Mouse (Mus musculus) MEL (cell line): ENCODE measurements around the gene Pmm2. TPM values are rescaled to one million over a fixed set of nuclear protein-coding genes. Genes with fewer than 3 reads are reported as not detected.

Experiments
- DNase-seq: peaks from one replicate; pipeline ENCODE4 v3.0.0; 2011; ENCODE audit warnings: low read depth, low spot score
- H3K27ac ChIP-seq: 2 replicates; pipeline ENCODE4 v1.5.1; 2012; ENCODE audit warnings: low read depth, mild to moderate bottlenecking, control low read depth, low read length, moderate library complexity; ENCODE audit not compliant: control insufficient read depth
- H3K27me3 ChIP-seq, 2 experiments: fragments of 150-350 bp in 1 of 2; sonication (generic) in 1 of 2; 2 replicates each; pipeline ENCODE4 v1.6.1; 2012; ENCODE audit warnings: low read length in 2 of 2, mild to moderate bottlenecking in 2 of 2, improper control_type of control experiment in 1 of 2, moderate library complexity in 1 of 2; ENCODE audit not compliant: insufficient read depth in 2 of 2, control insufficient read depth in 1 of 2
- H3K36me3 ChIP-seq, 2 experiments: 2 replicates each; pipeline ENCODE4 v1.6.1; 2012 to 2014; ENCODE audit warnings: low read length in 2 of 2, improper control_type of control experiment in 1 of 2, inconsistent platforms in 1 of 2, mild to moderate bottlenecking in 1 of 2; ENCODE audit not compliant: insufficient read depth in 2 of 2, control insufficient read depth in 1 of 2
- H3K4me1 ChIP-seq, 2 experiments: fragments of 150-350 bp in 1 of 2; sonication (generic) in 1 of 2; 2 replicates each; pipeline ENCODE4 v1.6.1; 2012; ENCODE audit warnings: low read length in 2 of 2, improper control_type of control experiment in 1 of 2, mild to moderate bottlenecking in 1 of 2; ENCODE audit not compliant: insufficient read depth in 2 of 2, control insufficient read depth in 1 of 2
- H3K4me3 ChIP-seq, 2 experiments: fragments of 150-350 bp in 1 of 2; sonication (generic) in 1 of 2; 2 replicates each; pipeline ENCODE4 v1.5.1; 2012; ENCODE audit warnings: low read depth in 2 of 2, low read length in 2 of 2, mild to moderate bottlenecking in 2 of 2, moderate library complexity in 2 of 2, control low read depth in 1 of 2, improper control_type of control experiment in 1 of 2; ENCODE audit not compliant: control insufficient read depth in 1 of 2, insufficient read depth in 1 of 2
- H3K79me2 ChIP-seq: 2 replicates; pipeline ENCODE4 v1.6.1; 2012; ENCODE audit warnings: mild to moderate bottlenecking, low read length, moderate library complexity; ENCODE audit not compliant: control insufficient read depth, poor library complexity, insufficient read depth
- H3K9ac ChIP-seq: 2 replicates; pipeline ENCODE4 v1.6.1; 2012; ENCODE audit warnings: low read depth, mild to moderate bottlenecking, control low read depth, low read length, moderate library complexity; ENCODE audit not compliant: control insufficient read depth, poor library complexity, severe bottlenecking
- H3K9me3 ChIP-seq: fragments of 150-350 bp; sonication (generic); replicated peaks from 2 replicates; pipeline ENCODE4 v1.6.1; 2012; ENCODE audit warnings: mild to moderate bottlenecking, low read length, improper control_type of control experiment, moderate library complexity; ENCODE audit not compliant: insufficient read depth
- BHLHE40 ChIP-seq: IDR thresholded peaks from 2 replicates; pipeline ENCODE4 v1.6.1; 2012; ENCODE audit warnings: low read depth, mild to moderate bottlenecking, inconsistent platforms, low read length, improper control_type of control experiment, borderline replicate concordance
- CHD1 ChIP-seq: IDR thresholded peaks from 2 replicates; pipeline ENCODE4 v1.6.1; 2012; ENCODE audit warnings: low read depth, mild to moderate bottlenecking, inconsistent platforms, low read length, improper control_type of control experiment
- CHD2 ChIP-seq: IDR thresholded peaks from 2 replicates; pipeline ENCODE4 v1.6.1; 2011; ENCODE audit warnings: low read length, improper control_type of control experiment
- CTCF ChIP-seq, 3 experiments: IDR thresholded peaks in 2 of 3; conservative IDR thresholded peaks in 1 of 3; 2 replicates each; pipeline ENCODE4 v1.5.1; 2011 to 2012; ENCODE audit warnings: low read length in 3 of 3, low read depth in 2 of 3, mild to moderate bottlenecking in 2 of 3, improper control_type of control experiment in 1 of 3, inconsistent platforms in 1 of 3, mixed read lengths in 1 of 3, moderate library complexity in 1 of 3; ENCODE audit not compliant: control insufficient read depth in 1 of 3, insufficient read depth in 1 of 3, poor library complexity in 1 of 3, severe bottlenecking in 1 of 3
- E2F4 ChIP-seq: IDR thresholded peaks from 2 replicates; pipeline ENCODE4 v1.6.1; 2011; ENCODE audit warnings: low read depth, low read length, improper control_type of control experiment, borderline replicate concordance
- ELF1 ChIP-seq: IDR thresholded peaks from 2 replicates; pipeline ENCODE4 v1.6.1; 2014; ENCODE audit warnings: low read depth, mild to moderate bottlenecking, inconsistent platforms, low read length, improper control_type of control experiment, moderate library complexity
- EP300 ChIP-seq, 2 experiments: IDR thresholded peaks; 2 replicates each; pipeline ENCODE4 v1.6.1; 2011; ENCODE audit warnings: improper control_type of control experiment in 2 of 2, low read length in 2 of 2, low read depth in 1 of 2, mild to moderate bottlenecking in 1 of 2
- ETS1 ChIP-seq: IDR thresholded peaks from 2 replicates; pipeline ENCODE4 v1.6.1; 2012; ENCODE audit warnings: low read depth, mild to moderate bottlenecking, inconsistent platforms, low read length, improper control_type of control experiment, moderate library complexity
- GABPA ChIP-seq: IDR thresholded peaks from 2 replicates; pipeline ENCODE4 v1.6.1; 2012; ENCODE audit warnings: low read depth, mild to moderate bottlenecking, inconsistent platforms, low read length, improper control_type of control experiment, moderate library complexity
- GATA1 ChIP-seq: IDR thresholded peaks from 2 replicates; pipeline ENCODE4 v1.6.1; 2011; ENCODE audit warnings: low read depth, low read length, improper control_type of control experiment
- HCFC1 ChIP-seq: IDR thresholded peaks from 2 replicates; pipeline ENCODE4 v1.6.1; 2012; ENCODE audit warnings: low read depth, mild to moderate bottlenecking, inconsistent platforms, low read length, improper control_type of control experiment, moderate library complexity
- JUND ChIP-seq: IDR thresholded peaks from 2 replicates; pipeline ENCODE4 v1.6.1; 2011; ENCODE audit warnings: low read depth, mild to moderate bottlenecking, improper control_type of control experiment, low read length
- KAT2A ChIP-seq: conservative IDR thresholded peaks from 2 replicates; pipeline ENCODE4 v1.6.1; 2012; ENCODE audit warnings: low read depth, low read length, improper control_type of control experiment, inconsistent platforms
- MAFK ChIP-seq: IDR thresholded peaks from 2 replicates; pipeline ENCODE4 v1.6.1; 2011; ENCODE audit warnings: low read depth, mild to moderate bottlenecking, low read length, improper control_type of control experiment, borderline replicate concordance
- MAX ChIP-seq: IDR thresholded peaks from 2 replicates; pipeline ENCODE4 v1.6.1; 2011; ENCODE audit warnings: low read length, improper control_type of control experiment
- MAZ ChIP-seq: IDR thresholded peaks from 2 replicates; pipeline ENCODE4 v1.6.1; 2012; ENCODE audit warnings: low read depth, mild to moderate bottlenecking, inconsistent platforms, low read length, improper control_type of control experiment
- MEF2A ChIP-seq: IDR thresholded peaks from 2 replicates; pipeline ENCODE4 v1.6.1; 2014; ENCODE audit warnings: low read depth, mild to moderate bottlenecking, inconsistent platforms, low read length, improper control_type of control experiment; ENCODE audit not compliant: poor library complexity, insufficient replicate concordance, severe bottlenecking; ENCODE audit errors: extremely low read depth
- MXI1 ChIP-seq: IDR thresholded peaks from 2 replicates; pipeline ENCODE4 v1.6.1; 2011; ENCODE audit warnings: mild to moderate bottlenecking, low read depth, low read length, improper control_type of control experiment
- MYB ChIP-seq: IDR thresholded peaks from 2 replicates; pipeline ENCODE4 v1.6.1; 2011; ENCODE audit warnings: mild to moderate bottlenecking, low read depth, low read length, improper control_type of control experiment
- MYC ChIP-seq: IDR thresholded peaks from 2 replicates; pipeline ENCODE4 v1.6.1; 2011; ENCODE audit warnings: low read depth, mild to moderate bottlenecking, low read length, improper control_type of control experiment, moderate library complexity
- NRF1 ChIP-seq: IDR thresholded peaks from 2 replicates; pipeline ENCODE4 v1.6.1; 2014; ENCODE audit warnings: low read depth, mild to moderate bottlenecking, inconsistent platforms, low read length, improper control_type of control experiment, moderate library complexity; ENCODE audit not compliant: poor library complexity, insufficient read depth, severe bottlenecking
- POLR2A ChIP-seq, 2 experiments: IDR thresholded peaks; 2 replicates each; pipeline ENCODE4 v1.6.1; 2011 to 2012; ENCODE audit warnings: low read length in 2 of 2, mild to moderate bottlenecking in 2 of 2, control low read depth in 1 of 2, improper control_type of control experiment in 1 of 2, low read depth in 1 of 2, moderate library complexity in 1 of 2; ENCODE audit not compliant: control insufficient read depth in 1 of 2, insufficient read depth in 1 of 2, poor library complexity in 1 of 2
- POLR2AphosphoS5 ChIP-seq: IDR thresholded peaks from 2 replicates; pipeline ENCODE4 v1.6.1; 2012; ENCODE audit warnings: low read depth, borderline replicate concordance, mild to moderate bottlenecking, inconsistent platforms, low read length, moderate library complexity, mixed read lengths
- RCOR1 ChIP-seq: IDR thresholded peaks from 2 replicates; pipeline ENCODE4 v1.6.1; 2012; ENCODE audit warnings: low read depth, mild to moderate bottlenecking, inconsistent platforms, low read length, improper control_type of control experiment
- SIN3A ChIP-seq: IDR thresholded peaks from 2 replicates; pipeline ENCODE4 v1.6.1; 2012; ENCODE audit warnings: low read length, improper control_type of control experiment, inconsistent platforms
- SMC3 ChIP-seq: IDR thresholded peaks from 2 replicates; pipeline ENCODE4 v1.6.1; 2011; ENCODE audit warnings: low read depth, low read length, improper control_type of control experiment
- TAL1 ChIP-seq: IDR thresholded peaks from 2 replicates; pipeline ENCODE4 v1.6.1; 2012; ENCODE audit warnings: mild to moderate bottlenecking, inconsistent platforms, low read length, moderate library complexity, mixed read lengths
- TBP ChIP-seq: IDR thresholded peaks from 2 replicates; pipeline ENCODE4 v1.8.0; 2011; ENCODE audit warnings: low read depth, low read length, improper control_type of control experiment
- TCF12 ChIP-seq: IDR thresholded peaks from 2 replicates; pipeline ENCODE4 v1.6.1; 2014; ENCODE audit warnings: low read depth, mild to moderate bottlenecking, inconsistent platforms, low read length, improper control_type of control experiment, moderate library complexity
- UBTF ChIP-seq: IDR thresholded peaks from 2 replicates; pipeline ENCODE4 v1.6.1; 2012; ENCODE audit warnings: low read depth, mild to moderate bottlenecking, inconsistent platforms, low read length, improper control_type of control experiment, moderate library complexity, borderline replicate concordance; ENCODE audit not compliant: insufficient read depth
- USF2 ChIP-seq, 2 experiments: IDR thresholded peaks; 2 replicates each; pipeline ENCODE4 v1.6.1; 2011 to 2012; ENCODE audit warnings: improper control_type of control experiment in 2 of 2, low read length in 2 of 2, borderline replicate concordance in 1 of 2, inconsistent platforms in 1 of 2, low read depth in 1 of 2, mild to moderate bottlenecking in 1 of 2; ENCODE audit not compliant: insufficient read depth in 1 of 2
- ZC3H11A ChIP-seq: IDR thresholded peaks from 2 replicates; pipeline ENCODE4 v1.6.1; 2012; ENCODE audit warnings: low read depth, mild to moderate bottlenecking, inconsistent platforms, low read length, improper control_type of control experiment
- ZKSCAN1 ChIP-seq: IDR thresholded peaks from 2 replicates; pipeline ENCODE4 v1.6.1; 2012; ENCODE audit warnings: low read depth, mild to moderate bottlenecking, inconsistent platforms, low read length, improper control_type of control experiment, moderate library complexity
- ZMIZ1 ChIP-seq: IDR thresholded peaks from 2 replicates; pipeline ENCODE4 v1.6.1; 2012; ENCODE audit warnings: low read depth, mild to moderate bottlenecking, inconsistent platforms, low read length, improper control_type of control experiment, moderate library complexity
- ZNF384 ChIP-seq: IDR thresholded peaks from 2 replicates; pipeline ENCODE4 v1.6.1; 2012; ENCODE audit warnings: low read depth, mild to moderate bottlenecking, inconsistent platforms, low read length, improper control_type of control experiment
- polyA plus RNA-seq, 2 experiments: library from polyadenylated mRNA; stranded (reverse) in 1 of 2; unstranded in 1 of 2; fragments of >175 nt in 1 of 2; fragments of >200 nt in 1 of 2; gene quantifications; 2 replicates each; pipeline versions ENCODE4 v1.2.1 to v1.2.4; 2012; ENCODE audit warnings: low replicate concordance in 2 of 2, low read depth in 1 of 2; ENCODE audit not compliant: insufficient read length in 2 of 2, insufficient read depth in 1 of 2, missing spikeins in 1 of 2
- total RNA-seq: library from RNA; depleted of rRNA; stranded (reverse); fragments of 300-350 nt; gene quantifications from 2 replicates; pipeline ENCODE4 v1.2.3, GENCODE M21; 2012

Gene Pmm2
- total and polyA plus RNA-seq, 3 experiments, result 53.4 to 96.0 TPM; not detected in 1

DNA sequence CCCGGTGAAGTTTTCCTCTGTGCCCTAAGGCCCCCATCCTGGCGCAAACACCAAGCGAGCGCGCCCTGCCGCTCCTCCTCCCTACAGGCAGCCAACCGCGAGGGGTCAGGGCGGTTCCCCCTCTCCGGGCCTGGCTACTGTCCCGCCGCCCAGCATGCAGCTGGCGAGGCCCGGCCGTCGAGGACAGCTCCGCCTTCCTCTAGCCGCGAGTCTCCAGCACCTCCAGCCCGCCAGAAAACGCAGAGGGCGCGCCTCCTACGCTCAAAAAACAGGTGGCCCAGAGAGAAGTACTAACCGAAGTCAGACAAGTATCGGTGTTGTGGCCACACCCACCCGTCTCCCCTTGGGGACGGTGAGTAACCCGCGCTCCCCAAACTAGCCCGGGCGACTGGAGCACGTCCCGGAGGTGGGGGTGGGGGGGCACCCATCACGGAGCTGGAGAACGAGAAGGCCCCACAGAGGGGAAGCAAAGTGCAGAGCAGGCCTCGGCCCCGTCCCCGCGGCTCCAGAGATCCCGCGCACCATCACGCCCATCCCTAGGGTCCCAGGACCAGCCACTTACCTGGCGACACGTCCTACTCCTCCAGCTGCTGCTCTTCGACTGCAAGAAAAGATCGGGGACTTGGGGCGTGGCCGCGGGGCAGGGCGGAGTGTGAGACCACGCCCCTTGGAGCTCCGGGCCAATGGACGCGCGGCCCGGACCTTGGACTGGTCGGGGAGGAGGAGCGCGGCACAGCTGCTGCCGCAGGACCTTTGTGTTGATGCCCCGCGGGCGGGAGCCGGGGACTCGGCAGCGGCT lies 34.3 kb downstream of the Pmm2 start, which contains the start of gene Carhsp1:
Gene Carhsp1 (minus strand): TSS at position 605 of the 799 bp plus-strand sequence.
- Histone ChIP-seq H3K4me3 (peak within 1 kb of the TSS; percentile 62 to 68), H3K9ac (peak within 1 kb of the TSS; percentile 71), H3K79me2 (no peaks in the 10 kb centered on the region; the same call in none of the 2 replicates), H3K4me1 (peaks cover 10 to 42% of the 10 kb centered on the region in 2 experiments), H3K27ac (peak within 1 kb of the TSS; percentile 68), H3K27me3 (no peaks in the 10 kb centered on the region), H3K9me3 (no peaks in the 10 kb centered on the region), H3K36me3 (peaks cover 0 to 25% of the 10 kb centered on the region in 2 experiments; a peak in 2 of 4 replicates)
- DNase-seq, result peak; percentile 96
- TF ChIP-seq POLR2A (IDR thresholded peaks at IDR 0.05; ENCODE audit: control insufficient read depth in 1 of 2, insufficient read depth in 1 of 2, low read depth in 1 of 2, low read length in 2 of 2, poor library complexity in 1 of 2) (peak; percentile 34 to 87; a peak in 3 of 4 replicates), MYB (no peak), UBTF (no peak; the same call in 1 of the 2 replicates), MYC (no peak), ZKSCAN1 (no peak), NRF1 (no peak), ZMIZ1 (peak; percentile 90), HCFC1 (peak; percentile 11; the same call in 1 of the 2 replicates), ETS1 (peak; percentile 45; the same call in 1 of the 2 replicates), ELF1 (peak; percentile 31; the same call in 1 of the 2 replicates), CHD2 (no peak), SIN3A (peak; percentile 37; the same call in 1 of the 2 replicates), E2F4 (0 out of 2 replicates have a peak, but pooled peaks have one; percentile 36), MAFK (no peak), ZNF384 (no peak; the same call in 1 of the 2 replicates), RCOR1 (no peak), KAT2A (no peak), TCF12 (peak; percentile 69), ZC3H11A (no peak), GABPA (no peak), TAL1 (no peak), JUND (no peak), MAZ (peak; percentile 64), POLR2AphosphoS5 (no peak), MXI1 (no peak; the same call in none of the 2 replicates), MEF2A (no peak), MAX (peak; percentile 78), CTCF (IDR thresholded peaks at IDR 0.05 in 2 of 3, conservative IDR thresholded peaks at IDR 0.05 in 1 of 3; ENCODE audit: control insufficient read depth in 1 of 3, insufficient read depth in 1 of 3, low read depth in 2 of 3, low read length in 3 of 3, poor library complexity in 1 of 3, severe bottlenecking in 1 of 3) (no peak), TBP (peak; percentile 73), GATA1 (no peak), EP300 (IDR thresholded peaks at IDR 0.05; ENCODE audit: low read depth in 1 of 2, low read length in 2 of 2) (0 out of 4 replicates have a peak, but pooled peaks of 1 of the 2 experiments have one; percentile 18), CHD1 (no peak), USF2 (IDR thresholded peaks at IDR 0.05; ENCODE audit: borderline replicate concordance in 1 of 2, insufficient read depth in 1 of 2, low read depth in 1 of 2, low read length in 2 of 2) (no peak), SMC3 (peak; percentile 12; the same call in 1 of the 2 replicates), BHLHE40 (no peak)
